Mouse (Mus musculus) myocyte (in vitro differentiated cells): ENCODE measurements at regions not wholly inside any gene's neighbourhood (a gene's known extent, or its start where the extent isn't known, plus 50 kb on each side); places are given as distances from the start of the nearest gene placed in this dataset.

Experiments
- MYOD1 ChIP-seq, 3 experiments: IDR thresholded peaks; one replicate each; pipeline ENCODE4 v1.6.1; 2011; ENCODE audit warnings: control low read depth in 2 of 3, low read depth in 2 of 3, mild to moderate bottlenecking in 2 of 3, moderate library complexity in 1 of 3; ENCODE audit not compliant: insufficient read length in 2 of 3, control insufficient read depth in 1 of 3
- POLR2A ChIP-seq: IDR thresholded peaks from one replicate; pipeline ENCODE4 v1.6.1; 2011; ENCODE audit warnings: low read depth, mild to moderate bottlenecking, control low read depth, moderate library complexity; ENCODE audit not compliant: insufficient read length

DNA sequence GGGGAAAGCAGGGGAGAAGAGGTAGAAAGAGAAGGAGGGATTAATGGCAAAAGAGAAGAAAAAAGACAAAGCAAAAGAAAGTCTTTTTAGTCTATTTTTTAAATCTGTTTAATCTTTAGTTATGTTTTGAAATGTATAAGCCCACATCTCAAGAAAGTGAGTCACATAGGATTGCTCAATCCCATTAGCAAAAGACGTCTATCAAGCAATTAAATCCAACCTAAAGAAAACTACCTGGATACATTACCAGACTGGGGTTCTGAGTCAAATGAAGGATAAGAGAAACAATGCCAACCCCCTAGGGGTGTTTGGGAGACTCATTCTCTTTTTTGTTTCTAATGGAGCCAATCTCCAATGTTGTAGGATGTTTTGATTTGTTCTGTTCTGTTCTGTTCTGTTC lies 231.4 kb downstream of the Tgfb2 start:
- no peak for TF ChIP-seq POLR2A
- no peak for TF ChIP-seq MYOD1 (IDR thresholded peaks at IDR 0.05; ENCODE audit: control insufficient read depth in 1 of 3, insufficient read length in 2 of 3, low read depth in 2 of 3)
